Mouse (Mus musculus) monocyte, adult 2 months (primary cell): ENCODE data around the gene Sh3pxd2a.
A peak's percentile ranks its signal among the peaks of the same experiment; 100 is the strongest.

Source experiments
- DNase-seq, 2 experiments: peaks; one replicate each; pipeline ENCODE4 v3.0.0; 2022; ENCODE audit warnings: low spot score in 2 of 2, low read depth in 1 of 2

The Sh3pxd2a gene

DNA sequence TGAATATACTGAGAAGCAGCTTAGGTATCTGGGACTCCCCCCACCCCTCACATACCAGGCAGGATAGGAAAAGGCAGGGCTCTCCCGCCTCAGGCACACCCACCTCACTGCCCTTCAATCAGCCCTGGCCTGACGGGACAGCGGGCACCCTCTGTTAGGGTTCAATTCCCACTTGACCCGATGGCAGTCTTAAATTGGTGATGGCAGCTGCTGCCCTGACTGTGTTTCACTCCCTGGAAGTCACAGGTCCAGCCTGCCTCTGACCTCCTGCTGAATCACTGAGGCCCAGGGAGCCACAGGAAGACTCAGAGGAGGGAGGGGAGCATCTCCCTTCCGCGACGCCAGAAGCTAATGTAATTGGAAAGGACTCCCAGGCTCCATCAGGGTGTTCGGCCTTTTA, 117.6 kb downstream of the Sh3pxd2a start:
- no peak for DNase-seq

DNA sequence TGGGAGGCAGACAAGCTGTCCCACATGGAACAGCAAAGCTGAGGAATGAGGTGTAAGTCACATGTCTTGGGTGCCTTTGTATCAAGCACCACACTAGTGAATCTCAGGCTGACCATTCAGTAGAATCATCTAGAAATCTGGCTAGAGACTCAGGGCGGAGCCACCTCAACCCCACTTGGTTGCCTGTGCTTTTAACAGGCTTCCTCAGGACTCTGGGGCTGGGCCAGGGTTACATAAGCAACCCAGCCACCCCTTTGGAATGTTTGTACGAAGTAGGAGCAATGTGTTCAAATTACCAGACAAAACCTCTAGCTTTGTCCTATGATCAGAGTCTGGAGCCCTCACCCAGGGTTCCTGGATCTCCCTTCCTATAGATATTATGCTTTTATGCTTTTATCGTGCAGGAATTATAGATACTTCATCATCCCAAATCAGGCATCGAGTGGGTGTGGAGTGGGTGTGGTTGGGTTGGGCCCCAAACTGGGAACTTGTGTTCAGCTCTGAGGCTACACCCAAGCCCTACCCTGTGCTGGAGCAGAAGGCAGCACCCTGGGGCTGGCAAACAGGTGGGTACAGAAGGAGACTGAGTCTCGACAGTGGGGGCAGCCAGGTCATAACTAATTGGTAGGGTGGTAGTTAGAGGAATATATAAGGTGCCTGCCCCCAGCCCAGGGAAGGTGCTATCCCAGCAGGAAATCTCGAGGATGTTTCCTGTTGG, 118.2 kb downstream of the Sh3pxd2a start:
- DNase-seq: no peak

DNA sequence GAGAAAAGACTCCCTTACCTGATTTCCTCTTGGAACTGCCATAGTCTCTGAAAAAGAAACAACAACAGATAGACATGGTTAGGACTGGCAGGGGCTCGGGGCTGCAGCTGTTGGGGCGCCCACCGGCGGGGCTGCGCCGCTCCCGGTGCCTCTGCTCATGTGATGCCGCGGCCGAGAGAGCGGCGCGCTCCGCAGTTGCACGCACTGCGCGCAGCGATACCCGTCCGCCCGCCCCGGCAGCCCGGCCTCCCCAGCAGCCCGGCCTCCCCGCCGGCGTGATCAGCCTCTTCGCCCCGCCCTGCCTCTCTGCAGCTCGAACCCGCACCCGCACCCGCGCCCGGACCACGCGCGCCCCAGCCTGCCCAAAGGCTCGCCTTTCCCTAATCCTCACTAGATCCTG, 120.8 kb downstream of the Sh3pxd2a start:
- no peak for DNase-seq

DNA sequence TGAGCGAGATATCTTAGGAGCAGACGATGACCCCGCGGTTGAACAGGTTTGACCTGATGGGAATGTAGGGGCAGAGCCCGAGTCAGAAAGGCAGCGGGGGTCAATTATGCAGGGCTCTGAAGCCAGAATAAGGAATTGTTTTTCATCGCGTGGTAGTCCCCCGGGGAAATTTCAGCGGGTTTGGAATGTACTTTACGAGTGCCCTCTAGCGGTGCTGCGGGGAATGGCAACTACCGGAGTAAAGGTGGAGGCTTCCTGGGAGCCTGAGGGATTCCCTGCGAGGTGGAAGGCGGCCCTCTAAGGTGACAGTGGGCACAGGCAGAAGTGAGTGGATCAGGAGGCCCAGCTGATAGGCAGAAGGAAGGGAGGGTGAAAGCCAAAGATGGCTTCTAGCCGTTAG, 125.0 kb downstream of the Sh3pxd2a start:
- peak; percentile 9 to 36 for DNase-seq

DNA sequence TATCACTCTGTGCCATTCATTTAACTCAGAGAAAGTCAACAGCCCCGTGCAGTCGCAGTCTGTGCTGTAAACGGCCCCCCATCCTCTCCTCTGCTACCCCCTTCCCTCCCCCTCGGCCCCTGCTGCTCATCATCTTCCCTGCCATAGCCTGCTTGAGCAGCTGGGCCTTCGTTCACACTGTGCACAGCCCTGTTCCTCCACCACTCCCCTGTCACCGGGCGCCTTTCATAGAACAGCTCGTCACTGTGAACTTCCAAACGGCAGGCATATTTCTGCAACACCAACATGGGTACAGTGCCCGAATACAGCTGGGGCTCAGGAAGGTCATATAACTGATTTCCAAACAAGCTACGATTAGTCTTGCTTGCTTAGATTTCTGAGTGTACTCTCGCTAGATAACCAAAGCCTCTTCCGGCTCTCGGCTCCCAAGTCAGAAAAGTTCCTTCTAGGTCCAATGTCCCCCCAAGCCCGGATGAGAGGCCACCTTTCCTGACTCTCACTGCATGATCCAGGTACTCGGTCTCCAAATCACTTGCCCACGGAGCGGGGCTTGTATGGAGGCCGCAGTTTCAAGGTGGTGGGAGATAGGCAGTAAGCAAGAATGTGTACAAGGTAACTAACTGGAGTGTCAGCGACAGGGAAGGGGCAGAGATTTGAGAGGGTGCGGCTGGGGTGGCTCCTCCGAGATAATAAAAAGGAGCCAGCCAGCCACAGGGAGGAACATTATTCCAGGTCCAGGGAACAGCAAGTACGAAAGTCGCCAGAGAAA, 125.6 kb downstream of the Sh3pxd2a start:
- no peak for DNase-seq

DNA sequence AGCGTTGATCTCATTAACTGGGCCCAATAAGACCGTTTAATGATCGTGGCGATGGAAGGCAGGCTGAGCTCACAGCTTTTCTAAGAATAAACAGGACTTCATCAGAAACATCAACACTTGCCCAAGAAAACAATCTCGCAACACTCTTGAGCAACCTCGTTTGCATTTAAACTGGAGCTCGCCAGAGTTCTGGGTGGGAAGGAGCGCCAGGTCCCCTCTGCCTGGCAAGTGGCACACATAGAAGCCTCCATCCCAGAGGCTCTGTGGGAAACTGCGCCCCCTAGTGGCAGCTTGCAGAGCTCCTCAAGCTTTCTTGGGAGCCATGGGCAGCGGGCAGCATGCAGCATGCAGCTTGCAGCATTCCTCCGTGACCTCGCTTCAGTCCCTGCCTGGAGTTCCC, 126.5 kb downstream of the Sh3pxd2a start:
- DNase-seq: peak; percentile 30 to 65

DNA sequence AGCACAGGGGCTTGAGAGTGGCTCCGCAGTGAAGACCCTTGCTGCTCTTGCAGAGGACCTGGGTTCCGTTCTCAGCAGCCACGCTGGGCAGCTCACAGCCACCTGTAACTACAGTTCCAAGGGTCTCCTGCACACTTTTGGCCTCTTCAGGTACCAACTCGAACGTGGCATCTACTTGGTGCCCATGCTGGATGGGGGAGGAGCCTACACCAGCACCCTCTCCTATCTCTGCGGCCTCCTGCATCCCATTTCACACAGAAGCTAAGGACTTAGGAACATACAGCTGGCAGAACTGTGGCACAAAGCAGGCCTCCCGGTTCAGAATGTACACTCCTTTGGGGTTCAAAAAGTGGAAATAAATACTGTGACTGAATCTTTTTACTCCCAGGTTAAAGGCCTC, 127.0 kb downstream of the Sh3pxd2a start:
- no peak for DNase-seq

DNA sequence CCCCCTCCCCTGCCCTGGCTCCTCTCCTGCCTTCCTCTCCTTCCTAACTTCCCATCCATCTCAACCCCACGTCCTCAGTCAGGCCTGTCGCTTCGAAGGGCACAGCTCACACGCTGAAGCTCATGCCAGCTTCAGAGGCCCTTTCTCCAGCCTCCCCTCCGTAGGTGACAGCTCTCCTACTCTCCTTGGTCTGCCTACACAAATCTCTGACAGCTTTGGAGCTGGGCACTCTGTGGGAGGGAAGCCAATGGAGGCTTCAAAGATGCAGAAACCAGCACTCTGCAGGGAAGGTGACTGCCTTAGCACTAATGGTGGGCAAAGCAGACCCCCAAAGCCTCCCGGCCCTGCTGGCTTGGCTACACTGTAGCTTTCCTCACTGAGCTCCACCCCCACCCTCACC, 128.9 kb downstream of the Sh3pxd2a start:
- DNase-seq: no peak

DNA sequence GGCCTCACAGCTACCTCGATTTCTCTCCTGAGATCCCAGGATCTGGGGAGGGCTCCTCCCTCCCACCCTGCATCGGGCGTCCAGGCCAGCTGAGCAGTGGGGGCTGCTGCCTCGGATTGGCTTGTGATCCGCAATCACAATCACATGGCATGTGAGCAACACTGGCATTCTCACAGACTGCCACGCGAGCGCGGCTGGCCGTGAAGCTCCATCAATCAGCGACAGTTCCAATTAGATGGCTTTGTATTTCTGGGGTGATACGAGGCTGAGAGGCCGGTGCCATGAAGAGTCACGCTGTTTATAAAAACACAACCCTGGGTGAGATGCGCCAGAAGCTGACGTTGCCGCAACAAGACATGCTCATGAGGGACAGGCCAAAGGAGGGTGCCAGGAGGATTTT, 129.5 kb downstream of the Sh3pxd2a start:
- no peak for DNase-seq

DNA sequence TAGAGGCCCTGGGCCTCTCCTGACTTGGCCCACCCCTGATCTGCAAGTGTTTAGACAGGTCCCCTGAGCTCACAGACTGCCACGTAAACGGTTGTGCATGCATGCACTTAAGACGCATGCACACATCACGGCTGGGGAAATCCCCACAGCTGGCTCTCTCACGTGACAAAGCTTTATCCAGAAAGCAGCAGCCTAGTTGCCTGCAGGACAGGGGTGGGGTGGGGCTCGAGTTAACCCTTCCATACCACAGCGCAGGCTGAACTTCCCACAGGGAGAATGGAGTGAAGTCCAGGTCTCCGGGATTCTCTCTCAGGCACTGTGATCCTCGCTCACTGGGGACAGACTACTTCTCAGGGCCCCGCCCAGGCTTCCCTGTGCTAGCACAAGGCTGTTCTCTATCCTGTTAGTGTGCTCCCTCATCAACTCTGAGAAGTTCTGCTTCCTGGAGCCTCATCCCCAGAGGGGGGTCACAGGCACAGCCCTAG, 133.4 kb downstream of the Sh3pxd2a start:
- no peak for DNase-seq

DNA sequence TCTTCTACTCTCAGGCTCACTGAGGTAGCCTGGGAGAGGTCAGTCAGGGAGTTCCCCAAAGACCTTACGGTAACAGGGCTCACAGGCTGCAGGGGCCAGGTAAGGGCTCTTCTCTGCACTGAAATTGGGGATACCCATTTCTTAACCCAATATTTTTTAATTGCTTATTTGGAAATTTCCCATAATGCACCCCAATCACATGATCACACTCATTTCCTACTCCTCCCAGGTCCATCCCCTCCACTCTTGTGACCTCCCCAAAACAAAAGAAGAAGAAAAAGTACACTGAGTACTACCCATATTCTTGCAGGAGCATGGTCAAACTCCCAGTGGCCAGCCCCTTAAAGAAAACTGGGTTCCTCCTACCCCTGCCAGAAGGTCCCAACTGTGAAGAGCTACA, 135.1 kb downstream of the Sh3pxd2a start:
- DNase-seq: no peak

DNA sequence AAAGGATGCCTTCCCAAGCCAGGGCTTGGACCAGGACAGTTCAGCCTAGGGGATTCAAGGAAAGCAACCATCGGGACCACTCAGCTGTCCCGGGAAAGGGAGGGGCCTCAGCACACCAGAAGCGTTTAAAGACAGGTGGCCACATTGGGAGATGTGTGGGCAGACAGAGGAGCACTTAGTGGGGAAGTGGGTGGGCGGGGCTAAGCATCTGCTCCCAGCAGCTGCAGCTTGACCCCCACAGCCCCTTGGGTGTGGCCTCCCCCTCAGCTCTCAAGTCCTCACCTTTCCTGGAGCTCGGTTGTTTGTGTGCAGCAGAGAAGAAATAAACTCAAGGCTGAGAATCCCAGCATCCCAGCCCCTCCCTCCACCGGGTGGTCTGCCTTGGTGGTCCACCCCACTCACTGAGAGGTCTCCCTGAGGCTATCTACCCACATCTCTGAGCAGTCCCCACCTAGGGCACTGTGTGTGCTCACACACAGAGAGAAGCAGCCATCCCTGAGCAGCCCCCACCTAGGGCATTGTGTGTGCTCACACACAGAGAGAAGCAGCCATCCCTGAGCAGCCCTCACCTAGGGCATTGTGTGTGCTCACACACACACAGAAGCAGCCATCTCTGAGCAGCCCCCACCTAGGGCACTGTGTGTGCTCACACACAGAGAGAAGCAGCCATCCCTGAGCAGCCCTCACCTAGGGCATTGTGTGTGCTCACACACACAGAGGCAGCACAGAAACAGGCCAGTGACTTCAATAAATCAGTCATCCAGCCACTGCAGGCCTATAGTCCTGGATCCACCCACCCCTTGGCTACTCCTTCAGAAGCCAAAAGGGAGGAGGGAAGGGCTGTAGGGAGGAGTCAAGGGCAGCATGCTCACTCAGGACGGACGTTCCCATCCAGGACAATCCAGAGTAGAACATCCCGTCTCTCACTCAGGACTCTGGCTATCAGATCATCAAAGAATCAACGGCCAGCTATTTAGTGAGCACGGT, 136.0 kb downstream of the Sh3pxd2a start:
- DNase-seq: no peak

DNA sequence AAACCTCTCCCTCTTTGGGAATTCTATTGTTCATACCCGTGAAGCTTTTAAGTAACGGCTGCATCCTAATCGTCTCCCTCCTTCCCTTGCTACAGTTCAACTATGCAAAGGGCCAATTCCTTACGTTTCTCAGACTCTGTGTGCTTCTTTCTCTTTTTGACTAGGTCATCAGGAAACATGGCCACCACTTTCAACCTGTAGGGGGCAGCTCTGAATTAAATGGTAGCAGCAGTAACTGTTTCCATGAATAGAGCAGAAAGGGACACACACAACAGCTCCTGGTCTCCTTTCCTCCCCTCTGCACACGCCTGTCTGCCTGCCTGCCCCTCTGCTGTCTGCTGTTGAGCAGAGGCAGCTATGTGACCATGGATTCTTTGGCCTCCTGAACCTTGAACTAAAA, 138.3 kb downstream of the Sh3pxd2a start:
- no peak for DNase-seq

DNA sequence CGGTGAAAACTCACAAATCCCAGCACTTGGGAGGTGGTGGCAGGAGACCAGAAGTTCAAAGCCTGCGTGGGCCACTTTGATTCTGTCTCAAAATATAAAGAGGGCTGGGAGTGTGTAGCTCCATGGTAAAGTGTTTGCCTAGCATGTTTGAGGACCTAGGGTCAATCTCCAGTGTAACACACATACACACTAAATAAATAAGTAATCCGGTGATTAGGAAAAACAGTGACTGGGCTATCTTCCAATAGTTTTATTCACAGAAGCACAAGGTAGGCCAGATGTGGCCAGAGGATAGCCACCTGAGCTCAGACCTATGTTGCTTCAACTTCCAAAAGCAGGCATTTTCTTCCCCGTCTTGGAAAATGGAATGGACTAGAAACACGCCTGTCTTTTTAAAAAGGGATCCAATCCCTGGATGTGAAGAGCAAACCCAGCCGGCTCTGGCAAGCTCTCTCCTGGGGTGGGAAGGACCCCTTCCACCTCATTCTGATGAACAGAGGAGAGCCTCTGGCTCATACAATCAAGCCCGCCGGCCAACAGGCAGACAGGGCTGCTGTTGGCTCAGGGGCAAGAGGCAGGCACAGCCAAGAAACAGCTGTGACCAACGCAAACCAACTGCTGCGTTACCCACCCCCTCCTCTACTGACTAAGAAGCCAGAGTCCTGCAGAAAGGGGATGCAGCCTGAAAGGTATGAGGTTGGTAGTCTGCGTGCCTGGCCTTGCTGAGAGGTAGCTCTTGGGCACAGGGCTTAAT, 140.9 kb downstream of the Sh3pxd2a start:
- DNase-seq: no peak

DNA sequence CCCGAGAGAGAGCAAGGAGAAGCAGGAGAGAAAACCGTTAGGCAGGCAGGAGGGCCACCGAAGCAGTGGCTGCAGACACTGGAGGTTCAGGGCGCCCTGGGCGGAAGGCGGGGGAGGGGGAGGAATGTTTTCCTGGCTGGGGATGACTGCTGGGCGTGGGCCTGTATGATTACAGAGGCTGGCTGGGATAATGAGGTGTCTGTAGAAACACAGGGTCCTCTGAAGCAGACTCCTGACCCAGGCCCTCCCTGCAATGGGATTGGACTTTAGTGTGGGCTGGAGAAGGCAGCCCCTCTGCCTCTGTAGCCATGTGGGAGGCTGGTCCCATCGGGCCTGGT, 143.9 kb downstream of the Sh3pxd2a start:
- DNase-seq: no peak

DNA sequence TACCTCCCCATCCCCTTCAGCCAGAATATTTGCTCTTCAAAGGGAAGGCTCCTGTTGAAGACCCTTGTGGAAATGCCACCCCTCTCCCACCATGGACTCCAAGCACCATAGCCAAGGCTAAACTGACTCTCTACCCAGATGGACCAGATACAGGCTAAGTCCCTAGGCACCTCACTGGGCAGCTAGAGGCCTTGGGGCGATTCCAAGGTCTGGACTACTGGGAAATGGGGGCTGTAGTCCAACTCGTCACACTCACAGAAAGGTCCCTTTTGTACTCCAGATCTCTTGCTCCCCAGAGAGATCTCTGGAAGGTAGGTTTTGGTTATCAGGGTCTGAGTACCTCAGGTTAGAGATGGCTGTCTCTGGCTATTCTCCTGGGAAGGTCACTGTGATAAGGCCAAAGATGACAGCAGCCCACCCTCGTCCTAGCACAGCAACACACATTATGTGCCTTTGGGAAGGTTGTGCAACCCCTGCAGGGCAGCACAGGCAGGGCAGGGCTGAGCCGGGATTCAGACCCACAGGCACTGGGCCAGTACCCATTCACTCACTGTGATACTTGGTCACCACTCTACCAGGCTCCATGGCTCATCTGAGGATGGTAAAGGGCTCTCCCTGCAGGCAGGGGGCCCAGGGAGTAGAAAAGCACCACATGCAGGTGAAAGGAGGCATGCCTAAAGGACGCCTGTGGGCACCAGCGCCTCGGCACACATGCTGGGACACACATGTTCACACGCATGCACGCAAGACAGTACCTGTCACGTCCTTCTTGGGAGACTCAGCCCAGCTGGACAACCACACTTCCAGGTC, 144.5 kb downstream of the Sh3pxd2a start:
- no peak for DNase-seq

DNA sequence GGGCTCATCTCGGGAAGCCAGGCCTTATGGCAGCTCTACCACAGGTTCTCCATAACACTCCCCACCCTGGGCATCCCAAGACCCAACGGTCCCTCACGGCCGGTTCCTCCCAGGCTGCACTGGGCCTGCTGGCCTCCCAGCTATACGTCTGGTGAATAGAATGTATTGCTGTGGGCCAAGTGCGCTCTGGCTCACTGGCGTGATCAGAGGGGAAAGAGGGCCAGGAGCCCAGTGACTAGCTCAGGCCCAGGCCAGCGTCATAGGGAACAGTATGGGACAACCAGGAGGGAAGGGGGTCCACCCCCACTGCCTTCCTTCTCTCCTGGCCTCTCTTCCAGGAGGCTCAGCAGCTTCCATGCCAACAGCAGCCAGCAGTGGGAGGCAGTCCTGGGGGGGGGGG, 145.1 kb downstream of the Sh3pxd2a start:
- no peak for DNase-seq

DNA sequence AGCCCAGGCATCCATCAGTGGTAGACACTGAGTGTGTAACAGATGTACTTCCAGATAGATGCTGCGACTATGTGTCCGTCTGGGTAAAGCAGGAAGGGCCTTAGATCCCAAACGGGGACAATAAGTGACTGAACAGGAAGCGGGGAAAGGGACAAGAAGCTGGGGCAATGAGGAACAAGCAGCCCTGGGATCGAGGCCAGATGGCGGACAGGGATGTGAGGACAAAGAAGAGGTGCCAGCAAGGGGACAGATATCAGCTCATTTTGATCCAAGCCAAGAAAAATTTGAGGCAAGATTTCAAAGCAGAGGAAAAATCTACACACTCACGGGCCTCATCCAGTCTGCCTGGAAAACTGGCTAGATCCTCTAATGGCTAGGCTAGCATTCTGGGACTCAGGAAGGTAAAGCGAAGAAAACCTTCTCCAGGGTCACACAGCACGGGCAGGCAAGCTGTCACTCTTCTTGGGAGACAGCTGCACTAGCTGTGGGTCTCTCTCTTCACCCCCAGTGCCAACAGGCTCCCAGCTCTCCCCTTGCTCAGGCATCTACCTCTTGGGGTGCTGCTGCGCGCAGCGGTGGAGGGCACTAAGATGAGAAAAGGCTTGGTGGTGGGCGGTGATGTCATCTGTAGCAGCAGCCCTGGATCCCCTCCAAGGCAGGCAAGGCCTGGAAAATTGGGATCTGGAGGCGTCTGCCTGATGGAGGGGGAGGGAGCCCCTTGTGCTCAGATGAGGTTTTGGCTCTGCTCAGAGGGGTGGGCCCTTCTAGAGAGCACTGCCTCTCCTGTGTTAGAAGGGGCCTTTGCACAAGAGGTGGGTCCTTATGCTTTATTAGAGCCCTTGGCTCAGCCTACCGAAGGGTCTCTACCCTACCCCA, 146.9 kb downstream of the Sh3pxd2a start:
- no peak for DNase-seq
